Comparison of ENCODE assay signal across 9 mouse cellular contexts in genomic region chr11:68601486-68601991, GRCm38 (mm10). TPM values are rescaled to one million over a fixed set of nuclear protein-coding genes. Genes with fewer than 3 reads are reported as not detected.
DNase-seq lines count a peak whose midpoint lies in the region; ATAC-seq lines count a peak whose summit lies in the region.
"Had no signal": no experiment of that assay in that cellular context is flagged by ENCODE, and none has a peak within 500 bp of the region (broad histone marks: within the 10 kb centered on the region; RNA-seq: fewer than 3 reads in every experiment).

No protein-coding gene starts in this region.

- H3K27me3 ChIP-seq in heart, embryonic 14.5 days (ENCODE audit: control insufficient read depth, insufficient read depth, low read length): no peaks in the 10 kb centered on the region
- no peaks in the 10 kb centered on the region for H3K27me3 ChIP-seq in limb, embryonic 15.5 days

- peak; percentile 31 for DNase-seq in gastrocnemius, adult 18-20 months (ENCODE audit: low spot score)
- DNase-seq in gastrocnemius, postnatal 36 days: no peak
- DNase-seq in embryo, embryonic 10.5 days (ENCODE audit: low spot score): peak; percentile 57
- no peak for DNase-seq in adrenal gland, postnatal 25 days
- no peak for DNase-seq in cerebellum, postnatal 36 days

- no peaks in the 10 kb centered on the region for H3K9me3 ChIP-seq in heart, embryonic 14.5 days (ENCODE audit: control insufficient read depth, low read length)
- no peaks in the 10 kb centered on the region for H3K9me3 ChIP-seq in limb, embryonic 15.5 days

- peaks cover 31 to 38% of the 10 kb centered on the region in 2 experiments for H3K4me1 ChIP-seq in heart, embryonic 14.5 days (ENCODE audit: control insufficient read depth in 2 of 2, insufficient read depth in 2 of 2, low read length in 2 of 2)
- H3K4me1 ChIP-seq in limb, embryonic 15.5 days: peaks cover 36% of the 10 kb centered on the region

- H3K4me2 ChIP-seq in heart, embryonic 14.5 days (ENCODE audit: low read length): 0 out of 2 replicates have a peak overlapping the region, but pooled peaks have one; percentile 26
- no peak overlapping the region for H3K4me2 ChIP-seq in limb, embryonic 15.5 days

- no peak for ATAC-seq in heart, embryonic 14.5 days (ENCODE audit: insufficient number of reproducible peaks, insufficient read depth, low FRiP score, low read depth)
- ATAC-seq in limb, embryonic 15.5 days (ENCODE audit: insufficient number of reproducible peaks, low FRiP score, low TSS enrichment, low read depth): no peak
- no peak for ATAC-seq in activated CD4-positive, CD25-positive, alpha-beta regulatory T cell, adult 4 months

- intact Hi-C loops in gastrocnemius, postnatal 36 days (cut with DNase I): no loop called here

- peak overlapping the region; percentile 39; the same call in 1 of the 2 replicates for H3K9ac ChIP-seq in heart, embryonic 14.5 days (ENCODE audit: low read length)
- no peak overlapping the region for H3K9ac ChIP-seq in limb, embryonic 15.5 days

- WGBS in heart, embryonic 14.5 days: 13% methylated on average over 9 of the region's 9 CpGs
- 7% methylated on average over 9 of the region's 9 CpGs for WGBS in limb, embryonic 15.5 days

- H3K4me3 ChIP-seq in heart, embryonic 14.5 days (ENCODE audit: control insufficient read depth in 1 of 2, insufficient read depth in 1 of 2, low read depth in 1 of 2, low read length in 2 of 2): no peak overlapping the region
- no peak overlapping the region for H3K4me3 ChIP-seq in limb, embryonic 15.5 days

- H3K27ac ChIP-seq in heart, embryonic 14.5 days (replicated peaks in 1 of 2; ENCODE audit: control insufficient read depth in 1 of 2, insufficient read depth in 1 of 2, low read depth in 2 of 2, low read length in 2 of 2): peak overlapping the region; percentile 85 to 93
- peak overlapping the region; percentile 89 for H3K27ac ChIP-seq in limb, embryonic 15.5 days

- H3K36me3 ChIP-seq in heart, embryonic 14.5 days (ENCODE audit: control insufficient read depth, insufficient read depth, low read length): no peaks in the 10 kb centered on the region
- no peaks in the 10 kb centered on the region for H3K36me3 ChIP-seq in limb, embryonic 15.5 days

RNA-seq across cellular contexts. Expression of gene Ccdc42, which starts 14.7 kb away (rescaled TPM):
- not detected for total RNA-seq in gastrocnemius, adult 18-20 months (2021)
- not detected for total RNA-seq in gastrocnemius, postnatal 36 days (2021)
- 1.3 and 2.2 TPM in 2 replicates for polyA plus RNA-seq in heart, embryonic 14.5 days (2014; fragmentation: Nextera tagmentation; extraction: Ambion mirVana)
- polyA plus RNA-seq in limb, embryonic 15.5 days (2015; fragmentation: Nextera tagmentation; extraction: Ambion mirVana): 0.72 and 0.84 TPM in 2 replicates
- not detected in 2 replicates for total RNA-seq in adrenal gland, postnatal 25 days (2021)
- polyA plus RNA-seq in activated CD4-positive, CD25-positive, alpha-beta regulatory T cell, adult 4 months (2017; shearing (Covaris generic)): not detected
- polyA plus RNA-seq: C2C12 had no signal

RNA-seq across cellular contexts. Expression of gene Mfsd6l, which starts 45.6 kb away (rescaled TPM):
- total RNA-seq in gastrocnemius, adult 18-20 months (2021): not detected
- not detected for total RNA-seq in gastrocnemius, postnatal 36 days (2021)
- polyA plus RNA-seq in heart, embryonic 14.5 days (2014; fragmentation: Nextera tagmentation; extraction: Ambion mirVana): 0.12 TPM in 1 of 2 replicates, not detected in the other
- polyA plus RNA-seq in limb, embryonic 15.5 days (2015; fragmentation: Nextera tagmentation; extraction: Ambion mirVana): 0.32 and 0.51 TPM in 2 replicates
- 0.15 TPM in 1 of 2 replicates, not detected in the other for total RNA-seq in adrenal gland, postnatal 25 days (2021)
- not detected for polyA plus RNA-seq in activated CD4-positive, CD25-positive, alpha-beta regulatory T cell, adult 4 months (2017; shearing (Covaris generic))
- polyA plus RNA-seq: C2C12 had no signal

Comparison
In these comparisons a context has a peak if more than half of its experiments do, and no peak if none do; other contexts are left out.
1. DNase-seq: peak in gastrocnemius, adult 18-20 months (single experiment) and embryo, embryonic 10.5 days (single experiment); none in gastrocnemius, postnatal 36 days (0 of 2), adrenal gland, postnatal 25 days (single experiment) and cerebellum, postnatal 36 days (0 of 2).